Mouse (Mus musculus): ENCODE data around the gene Fahd1.

DNA sequence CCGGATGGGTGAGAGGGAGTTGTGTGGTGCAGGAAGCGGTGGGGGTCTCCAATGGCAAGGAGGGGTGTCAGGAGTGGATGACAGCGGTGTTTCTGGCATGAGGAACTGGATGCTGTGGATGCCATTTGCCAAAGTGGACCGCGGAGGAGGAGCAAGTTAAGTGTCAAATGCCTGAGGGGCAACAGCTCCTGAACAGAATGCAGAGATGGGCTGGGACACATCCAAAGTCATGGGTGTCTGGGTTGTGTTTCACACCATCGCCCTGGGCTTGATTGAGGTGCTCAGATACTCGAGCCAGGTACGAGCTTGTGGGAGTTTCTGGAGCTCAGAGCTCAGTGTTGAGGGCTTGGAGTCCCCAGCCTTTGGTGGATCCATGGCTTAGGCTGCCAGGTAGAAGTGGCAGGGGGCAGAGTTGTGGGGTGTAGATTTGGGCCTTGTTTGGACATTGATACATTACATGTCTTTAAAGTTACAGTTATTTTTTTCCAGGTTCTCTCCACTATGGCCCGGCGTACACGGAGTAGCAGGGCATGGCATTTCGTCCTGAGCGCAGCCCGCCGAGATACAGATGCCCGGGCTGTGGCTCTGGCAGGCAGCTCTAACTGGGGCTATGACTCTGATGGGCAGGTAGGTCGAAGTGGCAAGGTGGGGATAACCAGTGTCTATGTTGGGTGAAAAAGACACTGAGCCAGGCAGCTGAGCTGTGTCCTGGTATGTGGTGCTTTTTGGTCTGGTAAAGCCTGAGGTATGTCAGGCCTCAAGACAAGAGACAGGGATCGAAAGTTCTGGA, 37.3 kb upstream of the Fahd1 start:
- no peak for TF ChIP-seq CTCF (IDR thresholded peaks at IDR 0.05)
- TF ChIP-seq EP300 (IDR thresholded peaks at IDR 0.05): no peak
